Mouse (Mus musculus): ENCODE data around the gene Ccdc138.
A peak's percentile ranks its signal among the peaks of the same experiment; 100 is the strongest.
"Not testable (repeated sequence)": the region's sequence is repeated elsewhere in the genome, so short reads cannot be mapped to it uniquely, and the experiment has no call there.

The Ccdc138 gene

GRCm38 (mm10) chr10:58497320-58498284, at the start of gene Ccdc138:
Gene Ccdc138, plus strand, starts transcription at chr10:58497948.
- DNase-seq (ENCODE audit: extremely low spot score, low spot score): peak; percentile 93

GRCm38 (mm10) chr10:58451575-58451974, 46.2 kb upstream of the Ccdc138 start:
- DNase-seq (ENCODE audit: extremely low spot score, low spot score): no peak

GRCm38 (mm10) chr10:58452185-58452584, 45.6 kb upstream of the Ccdc138 start:
- no peak for DNase-seq (ENCODE audit: extremely low spot score, low spot score)

GRCm38 (mm10) chr10:58459896-58460295, 37.9 kb upstream of the Ccdc138 start:
- DNase-seq (ENCODE audit: extremely low spot score, low spot score): no peak

GRCm38 (mm10) chr10:58477086-58477755, 20.5 kb upstream of the Ccdc138 start:
- no peak for DNase-seq (ENCODE audit: extremely low spot score, low spot score)

- DNase-seq (ENCODE audit: extremely low spot score, low spot score): no peak
Observed at GRCm38 (mm10) chr10:58478071-58478578, 19.6 kb upstream of the Ccdc138 start.

GRCm38 (mm10) chr10:58479954-58480490, 17.7 kb upstream of the Ccdc138 start:
- no peak for DNase-seq (ENCODE audit: extremely low spot score, low spot score)

- no peak for DNase-seq (ENCODE audit: extremely low spot score, low spot score)
Observed at GRCm38 (mm10) chr10:58491031-58491430, 6.7 kb upstream of the Ccdc138 start.

GRCm38 (mm10) chr10:58495637-58496036, 2.1 kb upstream of the Ccdc138 start:
- no peak for DNase-seq (ENCODE audit: extremely low spot score, low spot score)

- no peak for DNase-seq (ENCODE audit: extremely low spot score, low spot score)
Observed at GRCm38 (mm10) chr10:58496732-58497131, 1.0 kb upstream of the Ccdc138 start.

GRCm38 (mm10) chr10:58498516-58498915, 768 bp downstream of the Ccdc138 start:
- DNase-seq (ENCODE audit: extremely low spot score, low spot score): no peak

- DNase-seq (ENCODE audit: extremely low spot score, low spot score): no peak
Observed at GRCm38 (mm10) chr10:58529358-58529757, 31.6 kb downstream of the Ccdc138 start.

GRCm38 (mm10) chr10:58530896-58531790, 33.4 kb downstream of the Ccdc138 start:
- DNase-seq (ENCODE audit: extremely low spot score, low spot score): no peak

GRCm38 (mm10) chr10:58532177-58532576, 34.4 kb downstream of the Ccdc138 start:
- no peak for DNase-seq (ENCODE audit: extremely low spot score, low spot score)

- DNase-seq (ENCODE audit: extremely low spot score, low spot score): not testable (repeated sequence)
Observed at GRCm38 (mm10) chr10:58536276-58536675, 38.5 kb downstream of the Ccdc138 start.

GRCm38 (mm10) chr10:58540613-58541012, 42.9 kb downstream of the Ccdc138 start:
- peak; percentile 17 for DNase-seq (ENCODE audit: extremely low spot score, low spot score)

- no peak for DNase-seq (ENCODE audit: extremely low spot score, low spot score)
Observed at GRCm38 (mm10) chr10:58548739-58549138, 51.0 kb downstream of the Ccdc138 start.

GRCm38 (mm10) chr10:58554693-58555387, 57.1 kb downstream of the Ccdc138 start:
- no peak for DNase-seq (ENCODE audit: extremely low spot score, low spot score)

- DNase-seq (ENCODE audit: extremely low spot score, low spot score): peak; percentile 28
Observed at GRCm38 (mm10) chr10:58559098-58559497, 61.4 kb downstream of the Ccdc138 start.

- peak; percentile 27 for DNase-seq (ENCODE audit: extremely low spot score, low spot score)
Observed at GRCm38 (mm10) chr10:58559901-58560300, 62.2 kb downstream of the Ccdc138 start.
